Mouse (Mus musculus) forebrain, embryonic 15.5 days (tissue): Measurements from ENCODE around the gene Ogfod2. TPM values are rescaled to one million over a fixed set of nuclear protein-coding genes. Genes with fewer than 3 reads are reported as not detected.
A peak's percentile ranks its signal among the peaks of the same experiment; 100 is the strongest.

ENCODE experiments used
- ATAC-seq: fragments of 200-750 bp; cut with Nextera tagmentation; replicated peaks from 2 replicates; pipeline ENCODE4 v1.8.0; 2017; ENCODE audit warnings: mild to moderate bottlenecking, moderate TSS enrichment, moderate library complexity
- H3K27ac ChIP-seq: fragments of 300-500 bp; sonication (generic); replicated peaks from 2 replicates; pipeline ENCODE4 v1.5.1; 2015; ENCODE audit warnings: mild to moderate bottlenecking, inconsistent platforms
- H3K27me3 ChIP-seq: fragments of 300-500 bp; sonication (generic); 2 replicates; pipeline ENCODE4 v1.6.1; 2015; ENCODE audit warnings: inconsistent platforms
- H3K36me3 ChIP-seq: fragments of 300-500 bp; sonication (generic); 2 replicates; pipeline ENCODE4 v1.6.1; 2015; ENCODE audit warnings: mild to moderate bottlenecking, inconsistent platforms
- H3K4me1 ChIP-seq: fragments of 300-500 bp; sonication (generic); 2 replicates; pipeline ENCODE4 v1.6.1; 2015; ENCODE audit warnings: inconsistent platforms
- H3K4me2 ChIP-seq: fragments of 300-500 bp; sonication (generic); replicated peaks from 2 replicates; pipeline ENCODE4 v1.6.1; 2015; ENCODE audit warnings: mild to moderate bottlenecking, inconsistent platforms
- H3K4me3 ChIP-seq: fragments of 300-500 bp; sonication (generic); 2 replicates; pipeline ENCODE4 v1.5.1; 2015; ENCODE audit warnings: mild to moderate bottlenecking, inconsistent platforms
- H3K9ac ChIP-seq: fragments of 300-500 bp; sonication (generic); replicated peaks from 2 replicates; pipeline ENCODE4 v1.6.1; 2015; ENCODE audit warnings: mild to moderate bottlenecking, inconsistent platforms
- H3K9me3 ChIP-seq: fragments of 300-500 bp; sonication (generic); 2 replicates; pipeline ENCODE4 v1.6.1; 2016; ENCODE audit warnings: inconsistent platforms
- WGBS: fragments of 180-500 bp; shearing (Covaris S2); methylation state at CpG from one replicate; pipeline ENCODE4 v1.1.7; 2015; ENCODE audit warnings: mixed read lengths; 5-methylcytosine and 5-hydroxymethylcytosine counted together
- polyA plus RNA-seq: library from polyadenylated mRNA; unstranded; fragments of >200 nt; fragmentation: Nextera tagmentation; extraction: Ambion mirVana; gene quantifications from 2 replicates; pipeline ENCODE4 v1.2.1, GENCODE M21; 2015

Gene Ogfod2
- polyA plus RNA-seq, 1 experiment from 2014 or later = 34.7 TPM

DNA sequence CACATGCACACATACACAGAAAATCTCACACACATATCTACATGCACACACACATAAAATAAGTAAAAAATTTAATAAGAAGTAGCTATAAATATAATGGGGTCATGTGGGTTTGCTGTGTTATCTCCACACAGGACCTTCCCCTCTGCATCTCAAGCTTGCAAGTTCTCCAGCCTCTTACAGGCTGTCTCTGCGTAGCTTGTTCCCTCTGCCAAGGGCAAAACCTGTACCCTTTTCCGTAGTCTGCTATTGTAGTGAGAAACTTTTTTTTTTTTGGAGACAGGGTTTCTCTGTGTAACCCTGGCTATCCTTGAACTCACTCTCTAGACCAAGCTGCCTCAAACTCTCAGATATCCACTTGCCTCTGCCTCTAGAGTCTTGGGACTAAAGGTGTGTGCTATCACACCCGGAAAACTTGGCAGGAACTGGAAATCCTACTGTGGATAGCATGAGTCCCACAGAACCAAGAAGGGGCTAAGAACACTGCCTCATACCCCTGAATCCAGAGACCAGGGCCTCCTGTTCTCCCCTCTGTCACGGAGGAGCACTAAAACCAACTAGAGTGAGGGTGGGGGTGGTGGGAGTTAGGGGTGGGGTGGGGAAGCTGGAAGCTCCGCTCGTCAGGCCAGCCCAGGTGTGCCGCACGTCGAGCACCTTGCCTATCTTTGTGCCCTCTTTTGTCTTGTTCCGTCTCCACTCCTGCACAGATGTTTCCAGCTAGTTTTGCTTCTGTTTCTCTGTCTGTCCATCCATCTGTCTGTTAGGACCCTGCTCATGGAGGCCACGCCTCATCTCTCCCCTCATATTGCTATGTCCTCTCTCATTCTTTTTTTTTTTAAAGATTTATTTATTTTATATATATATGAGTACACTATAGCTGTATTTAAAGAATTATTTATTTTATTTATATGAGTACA lies 11.7 kb upstream of the Ogfod2 start:
- Histone ChIP-seq H3K9ac (no peak overlapping the region), H3K36me3 (no peaks in the 10 kb centered on the region), H3K4me3 (no peak overlapping the region), H3K4me1 (peaks cover 6% of the 10 kb centered on the region), H3K27ac (no peak overlapping the region), H3K9me3 (no peaks in the 10 kb centered on the region), H3K4me2 (no peak overlapping the region), H3K27me3 (no peaks in the 10 kb centered on the region)
- 91% methylated on average over 11 of the region's 11 CpGs for WGBS
- ATAC-seq = no peak

DNA sequence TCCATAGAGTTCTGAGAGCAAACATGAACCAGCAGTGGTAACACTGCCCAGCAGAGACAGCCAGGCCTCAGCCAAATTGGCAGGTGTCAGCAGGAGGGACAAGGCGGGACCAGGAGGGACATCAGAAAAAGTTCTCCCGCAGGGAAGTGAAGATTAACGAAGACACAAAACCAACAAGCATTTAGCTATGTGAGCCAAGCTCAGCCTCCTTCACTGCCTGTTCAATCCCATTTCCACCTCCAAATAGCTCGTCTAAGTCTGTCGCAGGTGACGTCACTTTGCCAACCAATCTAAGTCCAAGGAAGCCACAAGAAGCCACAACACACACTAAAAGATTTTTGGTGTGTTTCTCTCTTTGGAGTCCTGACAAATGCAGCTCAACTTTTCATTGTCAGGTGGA lies 9.8 kb upstream of the Ogfod2 start:
- H3K27me3 ChIP-seq = no peaks in the 10 kb centered on the region
- H3K9ac ChIP-seq = no peak overlapping the region
- no peaks in the 10 kb centered on the region for H3K4me1 ChIP-seq
- H3K27ac ChIP-seq = no peak overlapping the region
- no peaks in the 10 kb centered on the region for H3K36me3 ChIP-seq
- no peak overlapping the region for H3K4me3 ChIP-seq
- WGBS = 83% methylated on average over 6 of the region's 6 CpGs
- no peak for ATAC-seq
- no peaks in the 10 kb centered on the region for H3K9me3 ChIP-seq
- no peak overlapping the region for H3K4me2 ChIP-seq

DNA sequence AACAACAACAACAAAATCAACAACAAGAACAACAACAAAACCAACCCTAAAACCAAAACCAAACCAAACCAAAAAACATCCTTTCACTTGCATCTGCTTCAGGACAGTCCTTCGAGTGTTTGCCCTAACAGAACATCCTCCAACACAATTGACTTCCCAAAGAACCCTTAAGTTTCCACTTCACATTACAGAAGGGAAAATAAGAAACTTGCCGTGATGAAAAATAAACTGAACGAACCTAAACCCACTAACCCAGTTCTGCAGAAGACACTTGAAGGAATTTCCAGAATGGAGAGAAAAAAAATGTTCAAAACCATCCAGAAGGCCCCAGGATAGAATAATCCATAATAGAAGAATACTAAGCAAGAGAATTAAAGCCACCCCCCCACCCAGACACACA lies 9.1 kb upstream of the Ogfod2 start:
- 88% methylated on average over 3 of the region's 3 CpGs for WGBS
- no peak overlapping the region for H3K4me2 ChIP-seq
- no peak for ATAC-seq

DNA sequence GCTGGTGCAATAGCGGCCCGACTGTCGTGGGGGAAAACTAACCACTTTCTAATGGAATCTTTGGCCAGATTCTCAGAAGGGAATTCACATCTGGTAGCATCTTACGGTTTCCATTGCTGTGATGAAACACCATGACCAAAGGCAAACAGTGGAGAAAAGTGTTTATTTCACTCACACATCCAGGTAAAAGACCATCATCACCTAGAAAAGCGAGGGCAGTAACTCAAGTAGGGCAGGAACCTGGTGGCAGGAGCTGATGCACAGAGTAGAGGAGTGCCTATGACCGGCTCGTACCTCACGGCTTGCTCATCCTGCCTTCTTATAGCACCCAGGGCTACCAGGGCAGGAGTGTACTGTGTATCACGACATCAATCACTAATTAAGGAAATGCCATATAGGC lies 8.5 kb upstream of the Ogfod2 start:
- Histone ChIP-seq H3K4me2 (no peak overlapping the region), H3K9me3 (no peaks in the 10 kb centered on the region), H3K4me1 (no peaks in the 10 kb centered on the region), H3K27me3 (no peaks in the 10 kb centered on the region), H3K4me3 (no peak overlapping the region), H3K27ac (no peak overlapping the region), H3K9ac (no peak overlapping the region), H3K36me3 (no peaks in the 10 kb centered on the region)
- WGBS = 94% methylated on average over 9 of the region's 9 CpGs
- no peak for ATAC-seq

More for the DNA sequence above, 9.1 kb upstream of the Ogfod2 start:
- no peaks in the 10 kb centered on the region for H3K9me3 ChIP-seq
- no peak overlapping the region for H3K27ac ChIP-seq
- H3K4me1 ChIP-seq = no peaks in the 10 kb centered on the region
- no peak overlapping the region for H3K9ac ChIP-seq
- no peak overlapping the region for H3K4me3 ChIP-seq
- no peaks in the 10 kb centered on the region for H3K27me3 ChIP-seq
- no peaks in the 10 kb centered on the region for H3K36me3 ChIP-seq

DNA sequence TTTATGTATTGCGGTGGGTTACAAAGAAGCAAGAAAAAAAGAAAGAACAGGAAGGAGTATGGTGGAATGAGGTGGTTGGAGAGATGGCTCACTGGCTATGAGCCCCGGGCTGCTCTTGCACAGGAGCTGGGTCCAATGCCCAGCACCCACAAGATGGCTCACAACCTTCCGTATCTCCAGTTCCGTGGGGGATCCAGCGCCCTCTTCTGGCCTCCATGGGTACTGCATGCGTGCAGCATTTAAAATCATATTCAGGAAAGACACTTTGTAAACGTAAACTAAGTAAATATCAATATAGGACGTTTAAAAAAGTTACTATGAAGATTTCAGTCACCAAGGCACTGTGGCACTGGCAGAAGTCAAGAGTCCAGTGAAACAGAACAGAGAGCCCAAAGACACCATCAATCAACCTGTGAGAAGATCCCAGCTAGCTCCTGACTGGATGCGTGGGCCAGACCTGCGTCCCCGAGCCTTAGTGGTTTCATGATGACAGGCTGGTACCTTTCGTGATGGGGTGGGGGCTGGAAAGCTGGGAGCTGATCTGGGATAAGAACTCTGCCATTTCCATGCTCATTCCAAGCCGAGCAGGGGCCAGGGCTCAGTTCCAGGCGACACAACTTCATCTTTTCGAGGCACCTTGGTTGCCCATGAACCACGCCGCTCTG lies 888 bp upstream of the Ogfod2 start:
- Histone ChIP-seq H3K27ac (peak overlapping the region; percentile 95), H3K27me3 (no peaks in the 10 kb centered on the region), H3K36me3 (no peaks in the 10 kb centered on the region), H3K9me3 (no peaks in the 10 kb centered on the region), H3K4me2 (peak overlapping the region; percentile 82), H3K4me3 (peak overlapping the region; percentile 91), H3K4me1 (peaks cover 25% of the 10 kb centered on the region), H3K9ac (peak overlapping the region; percentile 51)
- ATAC-seq = peak; percentile 26
- 21% methylated on average over 17 of the region's 17 CpGs for WGBS

DNA sequence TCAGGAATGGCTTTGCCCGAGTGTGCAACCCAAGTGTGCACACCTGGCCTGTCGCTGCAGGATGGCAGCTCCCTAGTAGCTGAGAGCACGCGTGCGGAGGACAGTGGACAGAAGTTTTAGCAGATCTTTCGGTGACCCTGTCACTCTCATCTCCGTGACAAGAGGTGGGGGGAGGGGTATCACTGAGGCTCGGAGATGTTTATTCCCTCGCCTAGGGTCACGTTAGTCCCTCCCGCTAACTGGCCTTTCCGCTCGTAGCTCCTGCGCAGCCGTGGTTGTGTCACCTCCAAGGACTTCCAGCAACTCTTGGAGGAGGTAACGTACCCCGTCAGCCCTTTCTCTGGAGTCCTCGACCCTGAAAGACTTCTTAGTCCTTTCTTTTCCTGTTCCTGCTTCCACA lies 434 bp downstream of the Ogfod2 start:
- peak overlapping the region; percentile 91 for H3K4me3 ChIP-seq
- H3K4me1 ChIP-seq = peaks cover 37% of the 10 kb centered on the region
- H3K9me3 ChIP-seq = no peaks in the 10 kb centered on the region
- no peak for ATAC-seq
- no peaks in the 10 kb centered on the region for H3K36me3 ChIP-seq
- no peaks in the 10 kb centered on the region for H3K27me3 ChIP-seq
- WGBS = under 1% methylated on average over 18 of the region's 18 CpGs
- peak overlapping the region; percentile 75 for H3K9ac ChIP-seq
- H3K27ac ChIP-seq = peak overlapping the region; percentile 95
- peak overlapping the region; percentile 82 for H3K4me2 ChIP-seq

DNA sequence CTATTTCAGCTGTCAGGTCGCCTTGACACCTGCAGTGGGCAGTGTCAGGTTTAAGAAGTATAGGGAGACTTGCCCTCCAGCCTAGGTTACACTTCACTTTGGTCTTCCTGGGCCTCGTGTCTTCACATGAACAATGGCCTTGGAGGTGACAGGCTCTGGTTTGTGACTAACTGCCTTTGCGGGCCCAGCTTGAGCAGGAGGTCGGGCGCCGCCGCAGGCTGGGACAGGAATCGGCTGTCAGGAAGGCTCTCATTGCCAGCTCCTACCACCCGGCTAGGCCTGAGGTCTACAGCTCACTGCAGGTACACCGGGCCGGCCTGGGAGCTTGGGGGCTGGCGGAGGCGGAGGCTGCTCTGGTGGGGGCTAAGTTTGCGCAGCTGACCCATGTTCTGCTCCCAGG lies 933 bp downstream of the Ogfod2 start:
- peaks cover 41% of the 10 kb centered on the region for H3K4me1 ChIP-seq
- H3K4me2 ChIP-seq = peak overlapping the region; percentile 82
- peak overlapping the region; percentile 95 for H3K27ac ChIP-seq
- H3K9me3 ChIP-seq = no peaks in the 10 kb centered on the region
- H3K9ac ChIP-seq = peak overlapping the region; percentile 75
- peaks cover 4% of the 10 kb centered on the region; the same call in 1 of the 2 replicates for H3K36me3 ChIP-seq
- H3K4me3 ChIP-seq = peak overlapping the region; percentile 91
- WGBS = 13% methylated on average over 14 of the region's 14 CpGs
- no peak for ATAC-seq
- no peaks in the 10 kb centered on the region for H3K27me3 ChIP-seq

DNA sequence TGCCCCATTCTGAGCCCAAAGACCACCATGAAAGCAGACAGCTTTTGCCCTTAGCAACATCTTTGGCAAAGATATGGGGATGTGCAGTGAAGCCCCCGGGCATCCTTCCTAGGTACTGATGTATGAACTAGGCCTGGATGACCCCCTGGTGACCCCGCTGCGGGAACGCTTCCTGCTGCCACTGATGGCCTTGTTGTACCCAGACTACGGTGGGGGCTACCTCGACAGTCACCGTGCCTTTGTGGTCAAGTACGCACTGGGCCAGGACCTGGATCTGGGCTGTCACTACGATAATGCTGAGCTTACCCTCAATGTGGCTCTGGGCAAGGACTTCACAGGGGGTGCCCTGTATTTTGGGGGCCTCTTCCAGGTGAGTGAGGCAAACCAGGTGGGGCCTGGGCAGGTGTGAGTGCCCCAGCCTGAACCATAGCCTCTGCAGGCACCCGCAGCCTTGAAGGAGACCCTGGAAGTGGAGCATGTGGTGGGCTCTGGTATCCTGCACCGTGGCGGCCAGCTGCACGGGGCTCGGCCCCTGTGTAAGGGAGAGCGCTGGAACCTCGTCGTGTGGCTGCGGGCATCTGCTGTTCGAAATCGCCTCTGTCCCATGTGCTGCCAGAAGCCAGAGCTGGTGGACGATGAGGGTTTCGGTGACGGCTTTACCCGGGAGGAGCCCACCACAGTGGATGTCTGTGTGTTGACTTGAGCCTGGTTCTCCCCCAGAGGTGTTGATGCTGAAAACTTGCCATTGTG lies 2.4 kb downstream of the Ogfod2 start:
- no peaks in the 10 kb centered on the region for H3K27me3 ChIP-seq
- H3K9me3 ChIP-seq = no peaks in the 10 kb centered on the region
- no peak overlapping the region for H3K4me3 ChIP-seq
- WGBS = 92% methylated on average over 24 of the region's 24 CpGs
- no peak overlapping the region for H3K9ac ChIP-seq
- H3K27ac ChIP-seq = no peak overlapping the region
- H3K4me2 ChIP-seq = no peak overlapping the region
- ATAC-seq = no peak
- peaks cover 41% of the 10 kb centered on the region for H3K4me1 ChIP-seq
- H3K36me3 ChIP-seq = peaks cover 15% of the 10 kb centered on the region

DNA sequence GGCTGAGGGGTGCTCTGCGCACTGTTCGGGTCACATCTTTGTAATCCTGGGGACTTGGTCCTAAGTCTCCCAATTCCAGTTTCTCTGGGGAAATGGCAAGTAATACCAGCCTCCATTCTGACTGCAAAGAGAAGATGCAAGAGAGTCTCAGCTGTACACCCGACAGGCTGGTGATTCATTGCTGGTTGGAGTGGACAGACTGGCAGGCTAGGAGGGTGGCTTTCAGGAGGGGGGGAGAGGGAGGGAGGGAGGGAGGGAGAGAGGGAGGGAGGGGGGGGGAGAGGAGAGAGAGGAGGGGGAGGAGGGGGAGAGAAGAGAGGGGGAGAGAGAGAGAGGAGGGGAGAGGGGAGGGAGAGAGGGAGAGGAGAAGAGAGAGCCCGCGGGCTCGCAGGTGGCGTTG lies 3.4 kb downstream of the Ogfod2 start:
- Histone ChIP-seq H3K27me3 (no peaks in the 10 kb centered on the region), H3K9me3 (no peaks in the 10 kb centered on the region), H3K36me3 (peaks cover 25% of the 10 kb centered on the region), H3K4me1 (peaks cover 41% of the 10 kb centered on the region), H3K27ac (peak overlapping the region; percentile 80), H3K4me3 (peak overlapping the region; percentile 58), H3K4me2 (peak overlapping the region; percentile 97), H3K9ac (peak overlapping the region; percentile 73)
- ATAC-seq = no peak
- WGBS = 24% methylated on average over 7 of the region's 7 CpGs

DNA sequence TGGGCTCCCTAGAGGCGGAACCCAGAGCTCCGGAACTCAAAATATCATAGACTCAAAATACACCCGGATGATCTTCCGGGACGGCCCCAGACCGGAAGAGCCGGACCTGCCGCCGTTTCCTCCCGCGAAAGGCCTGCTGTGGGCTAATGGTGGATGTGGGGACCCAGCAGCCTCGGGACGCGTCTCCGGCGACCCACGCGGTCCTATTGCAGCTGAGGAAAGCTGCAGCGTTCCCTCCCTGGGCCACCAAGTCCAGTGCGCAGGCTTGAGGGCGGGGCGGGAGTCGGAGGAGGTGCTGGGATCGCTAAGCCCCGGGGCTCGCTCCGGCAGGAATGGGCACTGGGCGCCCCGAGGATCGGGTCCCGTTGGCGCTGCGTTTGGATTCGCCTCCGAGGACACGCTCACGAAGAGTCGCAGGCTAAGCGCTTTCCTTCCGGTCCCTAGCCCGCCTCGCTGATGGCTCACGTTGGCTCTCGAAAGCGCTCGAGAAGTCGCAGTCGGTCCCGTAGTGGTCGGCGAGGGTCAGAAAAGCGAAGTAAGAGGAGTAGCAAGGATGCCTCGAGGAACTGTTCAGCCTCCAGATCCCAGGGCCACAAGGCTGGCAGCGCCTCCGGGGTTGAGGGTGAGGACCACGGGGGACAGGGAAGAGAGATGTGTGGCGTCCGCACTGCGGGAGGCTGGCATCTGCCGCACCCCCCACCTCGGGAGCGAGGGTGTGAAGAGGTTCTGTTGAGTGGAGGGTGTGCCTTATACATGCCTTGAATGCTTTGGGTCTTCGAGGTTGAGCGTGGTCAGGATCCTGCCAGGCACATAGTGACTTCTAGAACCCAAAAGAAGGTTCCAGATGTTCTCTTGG lies 4.1 kb downstream of the Ogfod2 start, which contains the start of gene Arl6ip4:
TSS of gene Arl6ip4 (plus strand) at position 100 of the 856 bp plus-strand sequence.
- Histone ChIP-seq H3K27ac (peak within 1 kb of the TSS; percentile 80), H3K36me3 (peaks cover 32% of the 10 kb centered on the region), H3K4me3 (peak within 1 kb of the TSS; percentile 58), H3K4me2 (peak within 1 kb of the TSS; percentile 97), H3K9me3 (no peaks in the 10 kb centered on the region), H3K9ac (peak within 1 kb of the TSS; percentile 73), H3K4me1 (peaks cover 36% of the 10 kb centered on the region), H3K27me3 (no peaks in the 10 kb centered on the region)
- peak; percentile 26 for ATAC-seq
- WGBS = 2% methylated on average over 64 of the region's 64 CpGs

DNA sequence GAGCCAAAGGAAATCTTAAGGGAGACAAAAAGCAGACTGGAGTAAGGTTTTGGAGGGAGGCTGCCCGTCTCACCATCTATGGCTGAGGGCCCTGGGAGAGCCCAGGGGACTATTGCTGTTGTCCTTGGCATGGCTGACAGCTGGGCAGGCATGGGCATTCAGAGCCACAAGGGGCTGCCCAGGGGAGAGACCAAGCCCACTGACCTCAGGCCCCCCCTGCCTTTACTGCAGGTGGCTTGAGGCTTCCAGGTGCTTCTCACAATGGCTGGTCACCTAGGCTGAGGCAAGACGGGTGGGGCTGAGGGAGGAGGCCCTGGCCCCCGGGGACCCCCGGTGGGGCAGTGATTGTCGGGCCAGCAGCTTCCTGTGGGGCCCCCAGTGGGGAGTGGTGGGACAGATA lies 7.1 kb downstream of the Ogfod2 start:
- H3K36me3 ChIP-seq = peaks cover 49% of the 10 kb centered on the region
- H3K27ac ChIP-seq = no peak overlapping the region
- no peak for ATAC-seq
- H3K4me1 ChIP-seq = peaks cover 22% of the 10 kb centered on the region
- WGBS = 78% methylated on average over 5 of the region's 5 CpGs
- H3K27me3 ChIP-seq = no peaks in the 10 kb centered on the region
- no peak overlapping the region for H3K9ac ChIP-seq
- H3K4me2 ChIP-seq = no peak overlapping the region
- H3K4me3 ChIP-seq = no peak overlapping the region
- no peaks in the 10 kb centered on the region for H3K9me3 ChIP-seq
